In genomic region chr3:63582717-63583696, GRCm38 (mm10) we compare ENCODE assay signal across 13 mouse cellular contexts.
A peak's percentile ranks its signal among the peaks of the same experiment; 100 is the strongest.
DNase-seq lines count a peak whose midpoint lies in the region; ATAC-seq and TF ChIP-seq lines count a peak whose summit lies in the region.
"Had no signal": no experiment of that assay in that cellular context is flagged by ENCODE, and none has a peak within 500 bp of the region (broad histone marks: within the 10 kb centered on the region; RNA-seq: fewer than 3 reads in every experiment).

No protein-coding gene starts in this region.

- H3K27ac ChIP-seq in kidney, embryonic 15.5 days: no peak overlapping the region
- H3K27ac ChIP-seq in forebrain, postnatal 0 days (ENCODE audit: low read depth, low read length): no peak overlapping the region
- H3K27ac ChIP-seq in neural tube, embryonic 14.5 days (ENCODE audit: low read depth, low read length): peak overlapping the region; percentile 12; the same call in 1 of the 2 replicates
- H3K27ac ChIP-seq: heart, embryonic 13.5 days; liver, embryonic 12.5 days; macrophage had no signal

- 48% methylated on average over 15 of the region's 15 CpGs for WGBS in kidney, embryonic 15.5 days
- WGBS in forebrain, postnatal 0 days: 60% methylated on average over 15 of the region's 15 CpGs
- 41% methylated on average over 15 of the region's 15 CpGs for WGBS in neural tube, embryonic 14.5 days

- DNase-seq in kidney, postnatal 36 days: no peak
- peak; percentile 21 for DNase-seq in cerebellum, adult 11 months
- DNase-seq in forebrain, postnatal 0 days: peak; percentile 45
- DNase-seq in lung, postnatal 25 days (ENCODE audit: low spot score): no peak
- DNase-seq in heart, postnatal 10 days: no peak
- DNase-seq in left cerebral cortex, postnatal 10 days (ENCODE audit: extremely low spot score in 1 of 2, low spot score in 2 of 2): no peak
- DNase-seq: adrenal gland, postnatal 14 days had no signal

- no peak overlapping the region for H3K4me3 ChIP-seq in kidney, embryonic 15.5 days (replicated peaks)
- H3K4me3 ChIP-seq in forebrain, postnatal 0 days (ENCODE audit: low read depth, low read length): no peak overlapping the region
- no peak overlapping the region for H3K4me3 ChIP-seq in neural tube, embryonic 14.5 days (ENCODE audit: low read depth, low read length)
- H3K4me3 ChIP-seq: heart, embryonic 13.5 days; liver, embryonic 12.5 days had no signal

- H3K9me3 ChIP-seq in kidney, embryonic 15.5 days (replicated peaks): no peaks in the 10 kb centered on the region
- no peaks in the 10 kb centered on the region for H3K9me3 ChIP-seq in forebrain, postnatal 0 days (ENCODE audit: low read length)
- no peaks in the 10 kb centered on the region for H3K9me3 ChIP-seq in neural tube, embryonic 14.5 days (ENCODE audit: control insufficient read depth, low read length)
- H3K9me3 ChIP-seq: heart, embryonic 13.5 days; liver, embryonic 12.5 days had no signal

- no peaks in the 10 kb centered on the region for H3K27me3 ChIP-seq in kidney, embryonic 15.5 days
- no peaks in the 10 kb centered on the region for H3K27me3 ChIP-seq in forebrain, postnatal 0 days (ENCODE audit: insufficient read depth, low read length)
- H3K27me3 ChIP-seq in neural tube, embryonic 14.5 days (ENCODE audit: control insufficient read depth, insufficient read depth, low read length): no peaks in the 10 kb centered on the region
- H3K27me3 ChIP-seq: heart, embryonic 13.5 days; liver, embryonic 12.5 days had no signal

- H3K4me2 ChIP-seq in kidney, embryonic 15.5 days: no peak overlapping the region
- H3K4me2 ChIP-seq in forebrain, postnatal 0 days (ENCODE audit: low read depth): no peak overlapping the region
- no peak overlapping the region for H3K4me2 ChIP-seq in neural tube, embryonic 14.5 days (ENCODE audit: low read depth, low read length)
- H3K4me2 ChIP-seq: heart, embryonic 13.5 days; liver, embryonic 12.5 days had no signal

- H3K36me3 ChIP-seq in kidney, embryonic 15.5 days: no peaks in the 10 kb centered on the region
- H3K36me3 ChIP-seq in forebrain, postnatal 0 days (ENCODE audit: insufficient read depth): no peaks in the 10 kb centered on the region
- H3K36me3 ChIP-seq in neural tube, embryonic 14.5 days (ENCODE audit: control insufficient read depth, insufficient read depth, low read length): no peaks in the 10 kb centered on the region
- H3K36me3 ChIP-seq: heart, embryonic 13.5 days; liver, embryonic 12.5 days had no signal

- intact Hi-C loops in heart, postnatal 10 days (cut with DNase I): no loop called here
- intact Hi-C loops in left cerebral cortex, postnatal 10 days (cut with DNase I): no loop called here

- no peak for TF ChIP-seq CTCF in forebrain, postnatal 0 days (IDR thresholded peaks at IDR 0.05; ENCODE audit: low read depth)

- peaks cover 8% of the 10 kb centered on the region; the same call in 1 of the 2 replicates for H3K4me1 ChIP-seq in kidney, embryonic 15.5 days
- H3K4me1 ChIP-seq in forebrain, postnatal 0 days (ENCODE audit: insufficient read depth): no peaks in the 10 kb centered on the region
- peaks cover 3% of the 10 kb centered on the region; the same call in 1 of the 2 replicates for H3K4me1 ChIP-seq in neural tube, embryonic 14.5 days (ENCODE audit: control insufficient read depth, insufficient read depth, low read length)
- H3K4me1 ChIP-seq: heart, embryonic 13.5 days; liver, embryonic 12.5 days had no signal

- H3K9ac ChIP-seq in kidney, embryonic 15.5 days: no peak overlapping the region
- no peak overlapping the region for H3K9ac ChIP-seq in forebrain, postnatal 0 days
- H3K9ac ChIP-seq in neural tube, embryonic 14.5 days (replicated peaks; ENCODE audit: low read depth, low read length): no peak overlapping the region
- H3K9ac ChIP-seq: heart, embryonic 13.5 days; liver, embryonic 12.5 days had no signal

- peak; percentile 59 for ATAC-seq in kidney, embryonic 15.5 days (replicated peaks; ENCODE audit: low FRiP score)
- peak; percentile 87 for ATAC-seq in forebrain, postnatal 0 days
- ATAC-seq in neural tube, embryonic 14.5 days (ENCODE audit: low read depth): peak; percentile 80
- ATAC-seq: intestine, embryonic 16.5 days; liver, embryonic 12.5 days had no signal

Comparison
In these comparisons a context has a peak if more than half of its experiments do, and no peak if none do; other contexts are left out.
1. DNase-seq: peak in cerebellum, adult 11 months (single experiment) and forebrain, postnatal 0 days (single experiment); none in kidney, postnatal 36 days (0 of 2), lung, postnatal 25 days (single experiment), heart, postnatal 10 days (0 of 2) and left cerebral cortex, postnatal 10 days (0 of 2).
2. Peak in every context shown above with its lines, with median percentiles within 50 percentile points of each other: ATAC-seq.